Mouse (Mus musculus) ES-Bruce4 (cell line): ENCODE results near the gene Oaz1. TPM values are rescaled to one million over a fixed set of nuclear protein-coding genes. Genes with fewer than 3 reads are reported as not detected.

ENCODE experiments used
- H3K27ac ChIP-seq: 2 replicates; pipeline ENCODE4 v1.5.1; 2012; ENCODE audit warnings: low read length, inconsistent platforms; ENCODE audit not compliant: insufficient read depth
- H3K27me3 ChIP-seq: 2 replicates; pipeline ENCODE4 v1.6.1; 2012; ENCODE audit warnings: mild to moderate bottlenecking, low read length, inconsistent platforms; ENCODE audit not compliant: control insufficient read depth, poor library complexity, insufficient read depth, severe bottlenecking
- H3K36me3 ChIP-seq: 2 replicates; pipeline ENCODE4 v1.6.1; 2012; ENCODE audit warnings: inconsistent platforms, mild to moderate bottlenecking, low read length, moderate library complexity; ENCODE audit not compliant: control insufficient read depth, poor library complexity, insufficient read depth, severe bottlenecking
- H3K4me1 ChIP-seq: one replicate; pipeline ENCODE4 v1.8.1; 2011; ENCODE audit warnings: low read length; ENCODE audit not compliant: control insufficient read depth, insufficient read depth
- H3K4me3 ChIP-seq: 2 replicates; pipeline ENCODE4 v1.5.1; 2011; ENCODE audit warnings: low read depth, mild to moderate bottlenecking, low read length
- H3K9ac ChIP-seq: 2 replicates; pipeline ENCODE4 v1.6.1; 2012; ENCODE audit warnings: low read depth, mild to moderate bottlenecking, inconsistent platforms; ENCODE audit not compliant: poor library complexity, severe bottlenecking
- H3K9me3 ChIP-seq: replicated peaks from 2 replicates; pipeline ENCODE4 v1.6.1; 2012; ENCODE audit warnings: mild to moderate bottlenecking, low read length, inconsistent platforms; ENCODE audit not compliant: control insufficient read depth, poor library complexity, insufficient read depth, severe bottlenecking
- CTCF ChIP-seq: IDR thresholded peaks from one replicate; pipeline ENCODE4 v1.8.1; 2011; ENCODE audit warnings: low read depth, low read length
- EP300 ChIP-seq: IDR thresholded peaks from 2 replicates; pipeline ENCODE4 v1.6.1; 2011; ENCODE audit warnings: low read depth, low read length; ENCODE audit not compliant: insufficient read depth
- POLR2A ChIP-seq: IDR thresholded peaks from one replicate; pipeline ENCODE4 v1.8.1; 2011; ENCODE audit warnings: low read length; ENCODE audit not compliant: insufficient read depth
- polyA plus RNA-seq: library from polyadenylated mRNA; stranded (reverse); fragments of >200 nt; gene quantifications from 2 replicates; pipeline ENCODE4 v1.2.4, GENCODE M21; 2011; ENCODE audit warnings: low read depth; ENCODE audit not compliant: missing spikeins, insufficient read depth, insufficient read length

Oaz1 gene
- polyA plus RNA-seq, 1 experiment, result 471 TPM

- Histone ChIP-seq H3K27ac (peak overlapping the region; percentile 58), H3K27me3 (no peaks in the 10 kb centered on the region), H3K9ac (peak overlapping the region; percentile 81), H3K4me1 (peaks cover 2% of the 10 kb centered on the region), H3K4me3 (peak overlapping the region; percentile 99), H3K36me3 (peaks cover 20% of the 10 kb centered on the region), H3K9me3 (no peaks in the 10 kb centered on the region)
- TF ChIP-seq CTCF (no peak), POLR2A (no peak), EP300 (no peak)
Observed at GRCm38 (mm10) chr10:80799070-80799566, 27.3 kb upstream of the Oaz1 start.

DNA sequence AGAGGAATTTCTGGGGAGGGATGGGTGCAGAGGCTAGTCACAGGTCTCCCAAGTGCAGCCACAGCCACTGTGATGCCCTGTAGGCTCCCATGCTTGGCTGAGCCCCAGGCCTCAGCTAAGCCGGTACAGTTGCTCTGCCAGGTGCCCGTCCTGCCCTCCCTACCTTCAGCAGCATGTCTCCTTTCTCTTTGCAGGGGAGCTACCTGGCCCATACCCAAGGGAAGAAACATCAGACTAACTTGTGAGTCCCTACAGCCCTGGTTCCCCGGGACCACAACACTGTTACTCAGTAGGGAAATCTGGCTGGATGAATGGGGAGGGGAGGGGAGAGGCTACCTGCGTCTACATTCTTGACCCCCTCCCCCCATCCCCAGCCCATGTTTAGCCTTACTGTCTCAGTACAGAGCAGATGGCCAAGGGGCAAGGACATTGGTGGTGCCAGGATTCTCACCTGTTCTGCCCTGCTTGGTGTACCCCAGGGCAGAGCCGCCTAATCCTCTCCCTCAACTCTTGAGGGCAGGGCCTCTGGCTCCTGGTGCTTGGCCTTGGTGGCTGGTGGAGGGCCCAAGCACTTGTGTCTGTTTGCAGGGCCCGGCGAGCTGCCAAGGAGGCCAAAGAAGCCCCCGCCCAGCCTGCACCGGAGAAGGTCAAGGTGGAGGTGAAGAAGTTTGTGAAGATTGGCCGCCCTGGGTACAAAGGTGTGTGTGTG lies 24.1 kb upstream of the Oaz1 start:
- no peak overlapping the region for H3K9ac ChIP-seq
- TF ChIP-seq CTCF, result no peak
- TF ChIP-seq POLR2A, result no peak
- H3K27me3 ChIP-seq, result no peaks in the 10 kb centered on the region
- no peaks in the 10 kb centered on the region for H3K9me3 ChIP-seq
- peaks cover 20% of the 10 kb centered on the region for H3K36me3 ChIP-seq
- no peak overlapping the region for H3K4me3 ChIP-seq
- H3K27ac ChIP-seq, result no peak overlapping the region
- H3K4me1 ChIP-seq, result no peaks in the 10 kb centered on the region

DNA sequence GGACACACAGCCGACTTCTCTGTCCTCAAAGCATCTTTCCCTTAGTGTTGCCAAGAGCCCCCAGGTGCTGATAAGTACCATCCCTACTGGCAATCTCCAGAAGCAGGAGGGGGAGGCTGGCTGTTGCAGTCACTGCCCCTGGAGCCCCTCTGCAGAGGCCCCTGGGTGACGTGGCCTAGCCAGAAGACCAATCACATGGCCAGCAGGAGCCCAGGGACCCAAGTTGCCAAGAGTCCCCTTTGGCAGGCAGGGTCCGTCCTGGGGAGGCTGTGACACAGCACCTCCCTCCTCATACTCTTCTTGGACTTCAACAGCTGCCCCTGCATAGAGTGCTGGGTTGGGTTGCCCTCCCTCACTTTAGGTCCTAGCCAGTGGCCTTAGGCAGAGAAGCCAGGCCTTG lies 23.5 kb upstream of the Oaz1 start:
- Histone ChIP-seq H3K36me3 (peaks cover 20% of the 10 kb centered on the region), H3K4me1 (no peaks in the 10 kb centered on the region)

GRCm38 (mm10) chr10:80804340-80804739 lies 22.1 kb upstream of the Oaz1 start:
- H3K9me3 ChIP-seq, result no peaks in the 10 kb centered on the region
- H3K4me3 ChIP-seq, result no peak overlapping the region
- H3K4me1 ChIP-seq, result peaks cover 3% of the 10 kb centered on the region
- peaks cover 20% of the 10 kb centered on the region for H3K36me3 ChIP-seq
- no peak for TF ChIP-seq CTCF
- TF ChIP-seq EP300, result no peak
- TF ChIP-seq POLR2A, result no peak
- H3K27ac ChIP-seq, result no peak overlapping the region
- no peak overlapping the region for H3K9ac ChIP-seq
- H3K27me3 ChIP-seq, result no peaks in the 10 kb centered on the region

More for the DNA sequence above, 23.5 kb upstream of the Oaz1 start:
- no peak for TF ChIP-seq POLR2A
- TF ChIP-seq EP300, result no peak
- TF ChIP-seq CTCF, result no peak
- Histone ChIP-seq H3K9ac (no peak overlapping the region), H3K4me3 (no peak overlapping the region), H3K27me3 (no peaks in the 10 kb centered on the region), H3K9me3 (no peaks in the 10 kb centered on the region), H3K27ac (no peak overlapping the region)

DNA sequence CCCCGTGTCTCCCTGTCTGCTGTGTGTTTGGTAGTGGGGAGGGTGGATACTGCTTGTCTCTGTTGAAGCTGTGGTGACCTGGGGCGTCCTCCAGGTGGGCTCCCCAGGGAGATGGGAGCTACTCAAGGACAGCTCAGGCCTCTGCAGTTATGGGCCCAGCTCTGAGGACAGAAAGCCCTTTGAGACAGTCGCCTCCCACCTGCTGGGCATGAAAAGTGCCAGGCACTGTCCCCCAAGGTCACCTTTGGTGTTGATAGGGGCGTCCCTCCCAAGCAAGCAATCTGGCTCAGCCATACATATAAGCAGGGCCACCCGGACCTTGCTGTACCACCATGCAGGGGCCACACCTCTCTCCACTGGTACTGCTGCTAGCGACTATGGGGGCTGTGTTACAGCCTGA lies 21.5 kb upstream of the Oaz1 start, which contains the start of gene Amh:
Gene Amh (plus strand): TSS at position 328 of the 400 bp plus-strand sequence.
- peaks cover 3% of the 10 kb centered on the region for H3K4me1 ChIP-seq

GRCm38 (mm10) chr10:80805322-80805721 lies 21.1 kb upstream of the Oaz1 start:
- Histone ChIP-seq H3K4me3 (no peak overlapping the region), H3K27ac (no peak overlapping the region), H3K4me1 (peaks cover 3% of the 10 kb centered on the region), H3K9me3 (no peaks in the 10 kb centered on the region), H3K27me3 (no peaks in the 10 kb centered on the region), H3K9ac (no peak overlapping the region), H3K36me3 (peaks cover 20% of the 10 kb centered on the region)
- no peak for TF ChIP-seq CTCF
- TF ChIP-seq POLR2A, result no peak

More for the DNA sequence above, 21.5 kb upstream of the Oaz1 start, which contains the start of gene Amh:
- Histone ChIP-seq H3K27ac (no peak within 1 kb of the TSS), H3K4me3 (no peak within 1 kb of the TSS; the same call in 1 of the 2 replicates), H3K9ac (no peak within 1 kb of the TSS), H3K27me3 (no peaks in the 10 kb centered on the region), H3K36me3 (peaks cover 20% of the 10 kb centered on the region), H3K9me3 (no peaks in the 10 kb centered on the region)
- TF ChIP-seq EP300 (no peak), CTCF (no peak), POLR2A (no peak)
